Mouse (Mus musculus) embryonic stem cell, embryonic (primary cell): ENCODE measurements at regions not wholly inside any gene's neighbourhood (a gene's known extent, or its start where the extent isn't known, plus 50 kb on each side); places are given as distances from the start of the nearest gene placed in this dataset.

Experiments used
- CTCF ChIA-PET, 4 experiments: fragments of 300-600 bp in 2 of 4; fragments of 350-600 bp in 2 of 4; sonication (Branson Sonifier 250); formaldehyde crosslinking; loops; one replicate each; lab custom pipeline; 2022; ENCODE audit warnings: inconsistent platforms in 2 of 4; lab: Charles Lee
- POLR2A ChIA-PET, 4 experiments: fragments of 300-600 bp in 2 of 4; fragments of 350-600 bp in 2 of 4; sonication (Branson Sonifier 250); formaldehyde crosslinking; loops; one replicate each; lab custom pipeline; 2022; ENCODE audit warnings: antibody characterized with exemption in 4 of 4, inconsistent platforms in 1 of 4; lab: Charles Lee

- POLR2A ChIA-PET, result interaction anchor here in 2 of 4 experiments (0.7 to 1.4 kb wide), 6 partner anchors 8 to 162 kb away, joined by 3 to 5 read pairs (median 4); no protein-coding TSS in a partner anchor
- CTCF ChIA-PET, result interaction anchor here in 2 of 4 experiments (0.6 kb wide), 2 partner anchors 310 to 454 kb away, joined by 3 to 8 read pairs; no protein-coding TSS in a partner anchor
Measured at GRCm38 (mm10) chr9:61207423-61208150, 164.6 kb upstream of the Tle3 start.

- ChIA-PET POLR2A (no interaction called here), CTCF (interaction anchor here in 1 of 4 experiments (0.7 kb wide), 1 partner anchor 10 kb away, joined by 3 read pairs; no protein-coding TSS in a partner anchor)
Measured at GRCm38 (mm10) chr9:61211627-61212026, 160.5 kb upstream of the Tle3 start.

GRCm38 (mm10) chr9:61214943-61215342 lies 157.2 kb upstream of the Tle3 start:
- POLR2A ChIA-PET, result interaction anchor here in 2 of 4 experiments (0.8 to 1.5 kb wide), 3 partner anchors 9 to 158 kb away, joined by 3 to 8 read pairs (median 3); no protein-coding TSS in a partner anchor
- CTCF ChIA-PET, result no interaction called here

- POLR2A ChIA-PET, result interaction anchor here in 2 of 4 experiments (0.6 to 1.5 kb wide), 3 partner anchors 8 to 147 kb away, joined by 3 read pairs; no protein-coding TSS in a partner anchor
Measured at GRCm38 (mm10) chr9:61216012-61216770, 156.0 kb upstream of the Tle3 start.

GRCm38 (mm10) chr9:61220017-61220416 lies 152.1 kb upstream of the Tle3 start:
- ChIA-PET POLR2A (interaction anchor here in 1 of 4 experiments (0.6 to 1.8 kb wide), 4 partner anchors 9 to 50 kb away, joined by 3 to 5 read pairs (median 4); no protein-coding TSS in a partner anchor), CTCF (interaction anchor here in 2 of 4 experiments (0.6 kb wide), 2 partner anchors 282 to 475 kb away, joined by 3 read pairs; no protein-coding TSS in a partner anchor)

More at GRCm38 (mm10) chr9:61216012-61216770, 156.0 kb upstream of the Tle3 start:
- CTCF ChIA-PET, result no interaction called here

- POLR2A ChIA-PET, result interaction anchor here in 3 of 4 experiments (0.5 to 1.6 kb wide), 7 partner anchors 9 to 476 kb away, joined by 3 to 6 read pairs (median 4); no protein-coding TSS in a partner anchor
- CTCF ChIA-PET, result interaction anchor here in 2 of 4 experiments (0.6 to 1.2 kb wide), 2 partner anchors 11 to 148 kb away, joined by 3 read pairs; no protein-coding TSS in a partner anchor
Measured at GRCm38 (mm10) chr9:61222212-61223003, 149.8 kb upstream of the Tle3 start.

GRCm38 (mm10) chr9:61225020-61225652 lies 147.0 kb upstream of the Tle3 start:
- ChIA-PET CTCF (no interaction called here), POLR2A (interaction anchor here in 1 of 4 experiments (0.6 kb wide), 1 partner anchor 388 kb away, joined by 3 read pairs; no protein-coding TSS in a partner anchor)

- ChIA-PET CTCF (interaction anchor here in 2 of 4 experiments (0.5 to 0.6 kb wide), 2 partner anchors 15 to 110 kb away, joined by 3 to 8 read pairs; no protein-coding TSS in a partner anchor), POLR2A (interaction anchor here in 1 of 4 experiments (0.6 to 0.8 kb wide), 3 partner anchors 98 to 178 kb away, joined by 3 to 5 read pairs (median 3); no protein-coding TSS in a partner anchor)
Measured at GRCm38 (mm10) chr9:61225882-61226281, 146.3 kb upstream of the Tle3 start.

- POLR2A ChIA-PET, result interaction anchor here in 1 of 4 experiments (0.6 to 1.1 kb wide), 5 partner anchors 9 to 177 kb away, joined by 3 to 5 read pairs (median 3); no protein-coding TSS in a partner anchor
- CTCF ChIA-PET, result interaction anchor here in 2 of 4 experiments (0.5 to 0.6 kb wide), 2 partner anchors 14 to 109 kb away, joined by 3 to 8 read pairs; no protein-coding TSS in a partner anchor
Measured at GRCm38 (mm10) chr9:61226596-61227384, 145.4 kb upstream of the Tle3 start.

GRCm38 (mm10) chr9:61227492-61228229 lies 144.5 kb upstream of the Tle3 start:
- CTCF ChIA-PET, result interaction anchor here in 2 of 4 experiments (0.7 to 1.2 kb wide), 2 partner anchors 11 to 61 kb away, joined by 4 read pairs; no protein-coding TSS in a partner anchor
- POLR2A ChIA-PET, result interaction anchor here in 3 of 4 experiments (0.6 to 1.4 kb wide), 12 partner anchors 10 to 220 kb away, joined by 3 to 9 read pairs (median 3); no protein-coding TSS in a partner anchor

GRCm38 (mm10) chr9:61228230-61228631 lies 143.9 kb upstream of the Tle3 start:
- ChIA-PET POLR2A (interaction anchor here in 3 of 4 experiments (0.5 to 1.4 kb wide), 14 partner anchors 9 to 718 kb away, joined by 3 to 9 read pairs (median 3); no protein-coding TSS in a partner anchor), CTCF (interaction anchor here in 3 of 4 experiments (0.6 to 1.2 kb wide), 3 partner anchors 10 to 171 kb away, joined by 4 read pairs; no protein-coding TSS in a partner anchor)

GRCm38 (mm10) chr9:61230306-61230705 lies 141.9 kb upstream of the Tle3 start:
- ChIA-PET POLR2A (interaction anchor here in 3 of 4 experiments (0.7 to 2.0 kb wide), 3 partner anchors 11 to 260 kb away, joined by 3 to 6 read pairs (median 4); no protein-coding TSS in a partner anchor), CTCF (interaction anchor here in 2 of 4 experiments (0.5 to 0.7 kb wide), 4 partner anchors 49 to 556 kb away, joined by 3 to 4 read pairs (median 3); no protein-coding TSS in a partner anchor)

- ChIA-PET CTCF (interaction anchor here in 2 of 4 experiments (0.6 kb wide), 2 partner anchors 10 to 150 kb away, joined by 3 to 5 read pairs; no protein-coding TSS in a partner anchor), POLR2A (interaction anchor here in 2 of 4 experiments (0.6 to 1.2 kb wide), 5 partner anchors 27 to 141 kb away, joined by 3 to 4 read pairs (median 3); partner anchors contain the start of gene Tle3 (in 2 of the 2))
Measured at GRCm38 (mm10) chr9:61232630-61233029, 139.5 kb upstream of the Tle3 start.

- CTCF ChIA-PET, result interaction anchor here in 2 of 4 experiments (0.5 to 0.6 kb wide), 2 partner anchors 10 to 80 kb away, joined by 4 to 5 read pairs; no protein-coding TSS in a partner anchor
- POLR2A ChIA-PET, result interaction anchor here in 1 of 4 experiments (1.0 to 1.2 kb wide), 3 partner anchors 102 to 141 kb away, joined by 3 to 4 read pairs (median 3); partner anchors contain the start of gene Tle3
Measured at GRCm38 (mm10) chr9:61233251-61233650, 138.9 kb upstream of the Tle3 start.
